Mouse (Mus musculus) heart, embryonic 13.5 days (tissue): Measurements from ENCODE around the gene Heg1. TPM values are rescaled to one million over a fixed set of nuclear protein-coding genes. Genes with fewer than 3 reads are reported as not detected.
A peak's percentile ranks its signal among the peaks of the same experiment; 100 is the strongest.

Experiments used
- ATAC-seq: fragments of 200-750 bp; cut with Nextera tagmentation; 2 replicates; pipeline ENCODE4 v1.8.0; 2017; ENCODE audit warnings: moderate TSS enrichment; ENCODE audit not compliant: insufficient number of reproducible peaks, low FRiP score, low TSS enrichment; ENCODE audit errors: extremely low read depth
- H3K27ac ChIP-seq: fragments of 300-500 bp; sonication (generic); replicated peaks from 2 replicates; pipeline ENCODE4 v1.5.1; 2015; ENCODE audit warnings: moderate library complexity, mild to moderate bottlenecking, inconsistent platforms
- H3K27me3 ChIP-seq: fragments of 300-500 bp; sonication (generic); replicated peaks from 2 replicates; pipeline ENCODE4 v1.6.1; 2015; ENCODE audit warnings: mild to moderate bottlenecking, inconsistent platforms
- H3K36me3 ChIP-seq: fragments of 300-500 bp; sonication (generic); 2 replicates; pipeline ENCODE4 v1.6.1; 2015; ENCODE audit warnings: mild to moderate bottlenecking, inconsistent platforms
- H3K4me1 ChIP-seq: fragments of 300-500 bp; sonication (generic); 2 replicates; pipeline ENCODE4 v1.6.1; 2015; ENCODE audit warnings: inconsistent platforms
- H3K4me2 ChIP-seq: fragments of 300-500 bp; sonication (generic); 2 replicates; pipeline ENCODE4 v1.6.1; 2015; ENCODE audit warnings: inconsistent platforms, mild to moderate bottlenecking, moderate library complexity
- H3K4me3 ChIP-seq: fragments of 300-500 bp; sonication (generic); 2 replicates; pipeline ENCODE4 v1.5.1; 2015; ENCODE audit warnings: moderate library complexity, mild to moderate bottlenecking, inconsistent platforms
- H3K9ac ChIP-seq: fragments of 300-500 bp; sonication (generic); 2 replicates; pipeline ENCODE4 v1.6.1; 2015; ENCODE audit warnings: inconsistent platforms, mild to moderate bottlenecking, moderate library complexity
- H3K9me3 ChIP-seq: fragments of 300-500 bp; sonication (generic); 2 replicates; pipeline ENCODE4 v1.6.1; 2016; ENCODE audit warnings: inconsistent platforms
- WGBS: fragments of 180-500 bp; shearing (Covaris S2); methylation state at CpG from one replicate; pipeline ENCODE4 v1.1.7; 2015; ENCODE audit warnings: mixed read lengths; 5-methylcytosine and 5-hydroxymethylcytosine counted together
- polyA plus RNA-seq: library from polyadenylated mRNA; unstranded; fragments of >200 nt; fragmentation: Nextera tagmentation; extraction: Ambion mirVana; gene quantifications from 2 replicates; pipeline ENCODE4 v1.2.1, GENCODE M21; 2015

Gene Heg1
- polyA plus RNA-seq, 1 experiment from 2014 or later: 32.3 TPM

DNA sequence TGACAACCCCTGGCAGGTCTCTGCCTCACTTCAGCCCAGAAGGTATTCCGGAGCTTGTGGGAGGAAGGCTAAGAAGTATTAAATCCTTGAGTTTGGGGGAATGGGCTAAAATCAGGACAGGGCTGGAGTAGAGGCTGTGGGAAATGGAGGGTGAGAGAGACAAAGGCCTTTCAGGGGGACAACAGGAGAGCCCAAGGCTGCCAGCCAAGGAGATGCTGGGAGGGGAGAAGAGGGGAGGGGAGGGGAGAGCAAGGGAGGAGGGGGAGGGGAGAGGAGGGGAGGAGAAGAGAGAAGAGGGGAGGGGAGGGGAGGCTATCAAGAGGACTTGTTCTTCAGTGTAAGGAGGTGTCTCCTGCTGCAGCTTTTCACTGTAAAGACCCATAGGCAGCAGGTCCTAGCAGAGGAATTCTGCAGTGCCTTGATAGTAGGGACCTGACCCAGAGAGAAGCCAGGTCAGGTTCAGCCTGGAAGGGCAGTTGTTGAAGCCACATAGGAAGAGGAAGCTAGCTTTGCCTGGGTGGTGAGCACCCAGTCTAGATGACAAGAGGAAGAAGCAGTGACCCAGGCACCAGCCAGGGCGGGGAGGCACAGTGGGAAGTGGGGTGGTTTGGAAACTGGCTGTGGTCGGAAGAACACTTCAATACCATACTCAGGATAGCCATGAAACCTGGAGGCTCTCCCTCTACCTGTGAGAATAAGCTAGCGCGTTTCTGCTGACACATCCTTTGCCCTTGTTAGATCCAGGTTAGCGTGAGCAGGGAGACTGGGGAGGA is 7.0 kb downstream of the Heg1 start:
- Histone ChIP-seq H3K9me3 (no peaks in the 10 kb centered on the region), H3K9ac (no peak overlapping the region; the same call in 1 of the 2 replicates), H3K4me3 (no peak overlapping the region), H3K4me2 (no peak overlapping the region), H3K36me3 (peaks cover 30% of the 10 kb centered on the region), H3K27ac (peak overlapping the region; percentile 38; the same call in 1 of the 2 replicates), H3K27me3 (no peaks in the 10 kb centered on the region), H3K4me1 (peaks cover 93% of the 10 kb centered on the region)
- WGBS: 81% methylated on average over 6 of the region's 6 CpGs
- no peak for ATAC-seq

DNA sequence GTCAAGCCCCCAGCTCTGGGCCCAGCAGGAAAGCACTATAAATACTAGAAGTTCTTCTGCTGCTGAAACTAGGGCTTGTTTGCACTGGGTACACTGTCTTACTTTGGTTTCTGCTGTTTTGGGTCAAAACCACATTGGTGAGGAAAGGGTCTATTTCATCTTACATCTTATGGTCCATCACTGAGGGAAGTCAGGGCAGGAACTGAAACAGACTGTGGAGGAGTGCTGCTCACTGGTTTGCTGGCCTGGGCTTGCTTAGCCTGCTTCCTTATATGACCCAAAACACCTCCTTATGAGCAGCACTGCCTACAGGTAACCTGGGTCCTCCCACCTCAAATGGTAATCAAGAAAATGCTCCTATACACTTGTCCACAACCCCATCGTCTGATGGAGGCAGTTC is 9.4 kb downstream of the Heg1 start:
- no peaks in the 10 kb centered on the region for H3K9me3 ChIP-seq
- H3K4me2 ChIP-seq: no peak overlapping the region
- no peak overlapping the region for H3K4me3 ChIP-seq
- ATAC-seq: no peak
- H3K9ac ChIP-seq: no peak overlapping the region
- H3K36me3 ChIP-seq: peaks cover 25% of the 10 kb centered on the region
- H3K27me3 ChIP-seq: no peaks in the 10 kb centered on the region
- H3K27ac ChIP-seq: no peak overlapping the region
- peaks cover 93% of the 10 kb centered on the region for H3K4me1 ChIP-seq
- WGBS: 86% methylated on average over 1 of the region's 1 CpGs

DNA sequence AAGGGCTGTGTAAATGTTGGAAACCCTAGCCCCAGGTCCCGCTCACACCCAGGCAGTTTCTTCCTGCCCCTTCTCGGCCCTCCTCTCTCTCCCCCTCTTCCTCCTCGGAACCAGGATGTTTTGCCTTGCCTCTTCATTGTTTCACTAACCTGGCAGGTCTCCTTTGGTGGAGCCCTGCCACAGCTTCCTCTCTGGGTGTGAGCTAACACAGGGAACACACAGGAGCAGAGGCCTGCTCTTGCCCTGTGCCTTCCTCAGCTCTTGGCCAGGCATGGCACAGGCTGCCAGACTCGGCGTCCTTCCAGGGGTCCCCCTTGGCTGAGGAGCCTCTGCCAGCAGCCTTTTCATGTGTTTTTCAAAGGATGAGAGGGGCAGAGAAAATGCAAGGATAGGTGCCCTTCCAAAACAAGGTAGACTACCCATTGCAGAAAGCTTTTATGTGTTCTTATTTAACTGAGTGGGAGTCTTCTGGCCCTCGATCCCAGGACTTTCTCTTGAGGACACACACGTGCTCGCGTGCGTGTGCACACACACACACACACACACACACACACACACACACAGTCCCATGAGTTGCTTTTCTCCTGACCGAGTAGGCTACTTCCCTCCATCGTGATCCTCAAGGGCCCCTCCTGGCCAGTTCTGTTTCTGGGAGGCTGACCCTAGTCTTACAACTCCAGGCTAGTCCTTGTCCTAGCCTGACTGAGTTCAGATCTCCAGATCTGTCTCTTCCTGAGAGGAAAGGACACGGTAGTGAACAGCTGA is 12.8 kb downstream of the Heg1 start:
- peaks cover 85% of the 10 kb centered on the region for H3K4me1 ChIP-seq
- no peak for ATAC-seq
- H3K4me3 ChIP-seq: no peak overlapping the region
- H3K36me3 ChIP-seq: peaks cover 27% of the 10 kb centered on the region
- 59% methylated on average over 13 of the region's 13 CpGs for WGBS
- H3K9ac ChIP-seq: peak overlapping the region; percentile 63
- no peaks in the 10 kb centered on the region for H3K27me3 ChIP-seq
- H3K4me2 ChIP-seq: no peak overlapping the region
- peak overlapping the region; percentile 76 for H3K27ac ChIP-seq
- no peaks in the 10 kb centered on the region for H3K9me3 ChIP-seq

DNA sequence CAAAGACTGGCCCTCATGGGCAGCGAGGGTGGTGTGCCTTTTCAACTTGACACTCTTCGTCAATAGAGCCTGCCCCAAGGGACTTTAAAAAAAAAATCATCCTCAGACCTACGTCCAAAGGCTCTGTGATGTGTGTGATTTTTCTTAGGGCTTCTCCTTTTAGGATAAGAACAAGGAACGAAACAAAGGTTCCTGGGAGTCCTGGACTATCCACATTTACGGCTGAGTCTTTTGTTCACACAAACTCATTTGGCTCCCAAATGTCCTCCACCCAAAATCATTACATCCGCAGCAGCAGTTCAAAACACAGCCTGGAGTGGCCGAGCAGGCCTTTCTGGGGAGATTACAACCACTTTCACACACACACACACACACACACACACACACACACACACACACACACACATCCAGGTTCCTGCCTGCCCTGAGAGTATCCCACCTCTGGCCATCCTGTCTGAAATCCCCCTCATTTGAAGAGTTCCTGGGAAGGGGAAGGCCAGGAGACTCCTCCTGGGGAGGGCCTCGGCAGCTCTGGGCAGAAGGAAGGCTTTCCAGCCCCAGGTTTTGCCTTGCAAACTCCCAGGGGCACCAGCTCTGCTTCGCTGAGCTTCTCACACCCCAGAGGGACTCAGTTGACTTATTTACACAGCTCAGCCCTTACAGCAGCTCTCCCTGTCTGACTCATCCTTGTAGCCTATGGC is 13.6 kb downstream of the Heg1 start:
- 55% methylated on average over 9 of the region's 9 CpGs for WGBS
- Histone ChIP-seq H3K9me3 (no peaks in the 10 kb centered on the region), H3K4me1 (peaks cover 82% of the 10 kb centered on the region), H3K36me3 (peaks cover 23% of the 10 kb centered on the region), H3K4me2 (no peak overlapping the region), H3K27ac (peak overlapping the region; percentile 76), H3K27me3 (no peaks in the 10 kb centered on the region), H3K4me3 (no peak overlapping the region), H3K9ac (peak overlapping the region; percentile 48; the same call in 1 of the 2 replicates)
- no peak for ATAC-seq

DNA sequence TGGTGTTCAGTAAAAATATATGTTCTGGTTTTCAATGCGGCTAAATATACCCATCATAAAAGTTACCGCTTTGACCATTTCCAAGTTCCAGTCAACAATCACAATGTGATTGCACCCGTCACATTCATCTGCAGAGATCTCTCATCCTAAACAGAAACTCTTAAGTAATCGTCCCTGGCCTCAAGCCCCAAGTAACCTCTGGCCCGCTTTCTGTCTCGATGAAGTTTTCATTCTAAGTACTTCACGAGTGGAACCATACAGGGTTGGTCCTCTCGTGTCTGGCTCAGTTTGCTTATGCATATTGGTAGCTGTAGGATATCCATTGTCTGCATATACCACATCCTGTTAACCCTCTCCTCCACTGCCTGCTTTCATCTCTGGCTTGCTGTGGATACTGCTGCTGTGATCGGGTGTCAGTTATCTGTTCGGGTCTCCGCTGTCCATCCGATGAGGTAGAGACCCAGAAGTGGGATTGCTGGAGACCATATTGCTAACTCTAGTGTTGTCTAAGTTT is 14.2 kb downstream of the Heg1 start:
- 64% methylated on average over 12 of the region's 12 CpGs for WGBS
- no peak overlapping the region for H3K4me2 ChIP-seq
- no peak for ATAC-seq

DNA sequence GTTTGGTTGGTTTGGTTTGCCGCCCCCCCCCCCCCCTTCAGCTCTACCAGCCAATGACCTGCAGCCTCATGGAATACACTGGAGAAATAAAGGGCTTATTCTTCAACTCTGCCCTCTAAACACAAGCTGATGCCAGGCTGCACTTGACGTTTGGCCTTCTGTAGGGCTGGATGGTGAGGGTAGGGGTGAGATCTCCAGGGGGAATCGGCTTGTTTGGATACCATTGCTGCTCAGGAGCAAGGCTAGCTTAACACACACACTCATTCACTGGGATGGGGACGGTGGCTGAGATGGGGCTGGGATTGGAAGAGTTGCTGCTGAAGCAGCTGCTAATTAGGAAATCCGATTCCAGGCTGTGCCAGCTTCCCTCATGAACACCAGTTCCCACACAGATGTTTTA is 16.4 kb downstream of the Heg1 start:
- Histone ChIP-seq H3K9ac (no peak overlapping the region), H3K27me3 (no peaks in the 10 kb centered on the region), H3K4me3 (no peak overlapping the region), H3K4me2 (no peak overlapping the region), H3K36me3 (peaks cover 8% of the 10 kb centered on the region), H3K4me1 (peaks cover 81% of the 10 kb centered on the region), H3K9me3 (no peaks in the 10 kb centered on the region), H3K27ac (no peak overlapping the region)
- no peak for ATAC-seq
- WGBS: 62% methylated on average over 5 of the region's 5 CpGs

More for the DNA sequence above, 14.2 kb downstream of the Heg1 start:
- peak overlapping the region; percentile 76 for H3K27ac ChIP-seq
- 0 out of 2 replicates have a peak overlapping the region, but pooled peaks have one; percentile 48 for H3K9ac ChIP-seq
- no peaks in the 10 kb centered on the region for H3K27me3 ChIP-seq
- H3K36me3 ChIP-seq: peaks cover 17% of the 10 kb centered on the region
- H3K4me1 ChIP-seq: peaks cover 81% of the 10 kb centered on the region
- no peaks in the 10 kb centered on the region for H3K9me3 ChIP-seq
- H3K4me3 ChIP-seq: no peak overlapping the region

DNA sequence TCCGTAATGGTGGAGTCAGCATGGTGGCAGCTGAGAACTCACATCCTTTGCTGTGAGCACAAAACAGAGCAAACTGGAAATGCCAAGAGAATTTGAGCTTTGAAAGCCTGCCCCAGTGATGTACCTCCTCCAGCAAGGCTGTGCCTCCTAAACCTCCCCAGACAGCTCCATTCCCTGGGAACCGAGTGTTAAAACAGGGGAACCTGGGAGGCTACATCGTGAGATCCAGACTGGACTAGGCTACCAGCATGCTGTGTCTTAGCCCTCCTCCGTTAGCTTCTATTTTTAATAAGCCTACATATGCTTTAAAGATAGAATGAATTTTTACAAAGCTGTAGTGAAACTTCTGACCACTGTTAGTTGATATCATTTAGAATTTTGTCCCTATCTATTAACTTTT is 17.7 kb downstream of the Heg1 start:
- H3K27me3 ChIP-seq: no peaks in the 10 kb centered on the region
- no peak overlapping the region for H3K27ac ChIP-seq
- no peak overlapping the region for H3K9ac ChIP-seq
- H3K9me3 ChIP-seq: no peaks in the 10 kb centered on the region
- H3K36me3 ChIP-seq: peaks cover 14% of the 10 kb centered on the region
- 73% methylated on average over 4 of the region's 4 CpGs for WGBS
- H3K4me1 ChIP-seq: peaks cover 75% of the 10 kb centered on the region
- ATAC-seq: no peak
- H3K4me3 ChIP-seq: no peak overlapping the region
- H3K4me2 ChIP-seq: no peak overlapping the region

DNA sequence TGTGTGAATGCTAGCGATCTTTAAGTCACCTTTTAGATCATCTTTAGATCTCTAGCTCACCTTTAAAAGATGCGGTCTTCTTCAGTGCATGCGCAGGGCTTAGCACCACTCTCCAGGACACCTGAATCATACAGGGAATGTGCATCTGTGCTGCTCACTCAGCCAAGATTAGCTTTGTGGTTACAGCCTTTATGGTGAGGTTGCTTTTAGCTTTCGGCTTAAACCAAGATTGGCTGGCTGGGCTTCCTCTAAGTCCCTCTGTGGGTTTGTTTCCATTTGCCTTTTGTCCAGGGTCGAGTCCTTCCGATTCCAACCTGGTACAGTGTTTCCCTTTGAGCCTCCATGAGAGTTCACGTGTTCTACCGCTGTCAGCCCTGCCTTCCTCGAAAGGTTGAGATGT is 20.1 kb downstream of the Heg1 start:
- no peak for ATAC-seq
- H3K9ac ChIP-seq: peak overlapping the region; percentile 48; the same call in 1 of the 2 replicates
- no peaks in the 10 kb centered on the region for H3K9me3 ChIP-seq
- no peaks in the 10 kb centered on the region for H3K27me3 ChIP-seq
- H3K36me3 ChIP-seq: peaks cover 24% of the 10 kb centered on the region
- no peak overlapping the region for H3K4me3 ChIP-seq
- WGBS: 57% methylated on average over 9 of the region's 9 CpGs
- H3K4me2 ChIP-seq: peak overlapping the region; percentile 53; the same call in 1 of the 2 replicates
- H3K4me1 ChIP-seq: peaks cover 70% of the 10 kb centered on the region
- H3K27ac ChIP-seq: peak overlapping the region; percentile 87

DNA sequence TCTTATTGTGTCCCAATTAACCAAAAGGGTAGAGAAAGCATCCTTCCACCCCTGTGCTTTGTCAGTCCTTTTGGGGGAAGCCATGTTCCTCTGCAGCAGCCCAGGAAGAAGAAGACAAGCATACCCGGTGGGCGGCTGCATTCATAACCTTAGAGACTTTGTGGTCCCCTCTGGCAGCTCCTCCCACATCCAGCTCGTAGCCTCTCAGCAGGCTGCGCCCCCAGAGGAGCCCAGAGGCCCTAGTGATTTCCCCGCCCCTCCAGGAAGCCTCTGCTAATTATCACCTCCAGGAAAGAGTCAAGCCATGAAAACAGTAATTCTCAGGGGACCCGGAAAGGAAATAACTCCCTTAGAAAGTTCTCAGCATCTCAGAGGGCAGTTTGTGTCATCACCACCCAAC is 21.1 kb downstream of the Heg1 start:
- 0 out of 2 replicates have a peak overlapping the region, but pooled peaks have one; percentile 14 for H3K4me3 ChIP-seq
- H3K9ac ChIP-seq: peak overlapping the region; percentile 48
- no peak for ATAC-seq
- peaks cover 26% of the 10 kb centered on the region for H3K36me3 ChIP-seq
- peaks cover 79% of the 10 kb centered on the region for H3K4me1 ChIP-seq
- peak overlapping the region; percentile 87 for H3K27ac ChIP-seq
- H3K4me2 ChIP-seq: peak overlapping the region; percentile 53
- no peaks in the 10 kb centered on the region for H3K27me3 ChIP-seq
- H3K9me3 ChIP-seq: no peaks in the 10 kb centered on the region
- WGBS: 8% methylated on average over 6 of the region's 6 CpGs

DNA sequence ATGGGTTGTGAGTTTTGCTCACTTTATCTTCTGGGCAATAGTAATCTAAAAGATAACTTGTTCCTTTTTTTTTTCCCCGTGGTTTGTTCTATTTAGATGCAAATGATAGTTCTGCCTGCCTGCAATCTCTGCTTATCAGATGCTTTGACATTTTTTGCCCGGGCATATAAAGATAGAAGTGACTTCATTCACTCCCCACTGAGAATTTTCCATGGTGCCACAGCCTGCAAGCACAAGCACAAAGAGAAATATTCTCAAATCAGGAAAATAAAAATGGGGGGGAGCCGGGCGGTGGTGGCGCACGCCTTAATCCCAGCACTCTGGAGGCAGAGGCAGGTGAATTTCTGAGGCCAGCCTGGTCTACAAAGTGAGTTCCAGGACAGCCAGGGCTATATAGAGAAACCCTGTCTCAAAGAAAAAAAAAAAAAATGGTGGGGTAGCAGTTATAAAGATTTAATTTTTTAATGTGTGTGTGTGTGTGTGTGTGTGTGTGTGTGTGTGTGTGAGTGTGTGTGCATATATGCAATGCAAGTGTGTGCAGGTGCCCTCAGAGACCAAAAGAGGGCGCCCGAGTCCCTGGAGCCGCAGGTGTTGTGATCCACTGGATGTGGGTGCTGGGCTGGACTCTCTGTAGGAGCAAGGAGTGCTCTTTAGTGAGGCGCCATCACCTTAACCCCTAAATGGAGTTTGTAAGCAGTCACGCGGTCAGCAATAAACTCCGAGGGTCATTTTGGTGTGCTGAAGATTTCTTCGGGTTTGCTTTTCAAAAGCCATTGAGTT is 22.1 kb downstream of the Heg1 start:
- no peak overlapping the region for H3K4me2 ChIP-seq
- H3K4me3 ChIP-seq: no peak overlapping the region
- no peaks in the 10 kb centered on the region for H3K27me3 ChIP-seq
- H3K27ac ChIP-seq: no peak overlapping the region
- peaks cover 33% of the 10 kb centered on the region for H3K36me3 ChIP-seq
- no peak overlapping the region for H3K9ac ChIP-seq
- WGBS: 85% methylated on average over 14 of the region's 14 CpGs
- ATAC-seq: no peak
- peaks cover 79% of the 10 kb centered on the region for H3K4me1 ChIP-seq
- no peaks in the 10 kb centered on the region for H3K9me3 ChIP-seq
